Mouse (Mus musculus) thymus, postnatal 36 days (tissue): ENCODE results near the gene Tnfrsf13c.

Experiments used
- DNase-seq, 2 experiments: peaks; one replicate each; pipeline ENCODE4 v3.0.0; 2022; ENCODE audit warnings: mixed read lengths in 2 of 2

The Tnfrsf13c gene

DNA sequence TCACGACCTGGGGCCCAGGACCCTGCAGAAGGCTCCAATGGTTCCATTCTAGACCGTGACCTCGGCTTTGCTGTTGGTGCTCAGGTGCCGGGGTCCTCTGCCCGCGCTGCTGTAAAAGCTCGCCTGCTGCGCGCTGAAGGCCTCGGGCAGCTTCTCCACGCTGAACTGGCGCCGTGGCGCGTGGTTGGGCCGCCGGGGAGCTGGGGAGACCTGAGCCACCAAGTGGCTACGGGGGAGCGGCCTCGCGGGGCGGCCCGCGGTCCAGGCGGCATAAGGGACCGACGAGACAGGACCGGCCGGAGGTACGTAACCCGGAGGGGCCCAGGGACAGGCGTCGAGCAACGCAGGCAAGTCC is 17.1 kb downstream of the Tnfrsf13c start:
- no peak for DNase-seq

DNA sequence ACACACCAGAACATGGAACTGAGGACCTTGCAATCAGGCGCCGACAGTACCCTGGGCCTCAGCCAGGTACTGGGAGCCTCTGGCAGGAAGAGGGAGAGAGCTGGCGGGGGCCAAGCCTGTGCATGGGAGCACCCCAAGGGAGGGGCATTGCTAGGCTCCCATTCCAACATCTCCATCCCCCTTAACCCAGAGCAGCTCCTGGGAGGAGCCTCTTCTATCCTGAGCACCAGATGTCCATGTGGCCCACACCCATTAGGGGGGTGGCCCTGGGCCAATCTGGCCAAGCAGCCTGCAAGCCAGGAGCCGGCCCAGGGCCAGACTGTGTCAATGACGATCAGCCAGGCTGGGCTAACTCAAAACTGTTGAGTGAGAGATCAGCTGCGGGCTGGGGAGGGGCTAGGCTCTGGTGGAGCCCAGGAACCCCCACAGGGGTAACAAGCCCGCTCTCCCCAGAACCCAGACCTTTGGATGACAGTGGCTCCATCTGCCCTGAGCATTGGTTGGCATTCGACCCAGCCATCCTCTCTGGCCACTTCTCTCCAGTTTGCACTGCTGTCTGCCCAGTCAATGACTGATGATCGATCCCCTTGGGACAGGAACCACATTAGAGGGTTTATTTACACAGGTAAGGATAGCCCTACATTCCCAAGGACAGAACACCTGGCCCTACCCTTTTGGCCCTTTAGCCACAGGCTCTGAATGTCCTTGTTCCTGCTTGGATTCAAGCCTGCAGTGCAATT is 17.6 kb downstream of the Tnfrsf13c start:
- no peak for DNase-seq

DNA sequence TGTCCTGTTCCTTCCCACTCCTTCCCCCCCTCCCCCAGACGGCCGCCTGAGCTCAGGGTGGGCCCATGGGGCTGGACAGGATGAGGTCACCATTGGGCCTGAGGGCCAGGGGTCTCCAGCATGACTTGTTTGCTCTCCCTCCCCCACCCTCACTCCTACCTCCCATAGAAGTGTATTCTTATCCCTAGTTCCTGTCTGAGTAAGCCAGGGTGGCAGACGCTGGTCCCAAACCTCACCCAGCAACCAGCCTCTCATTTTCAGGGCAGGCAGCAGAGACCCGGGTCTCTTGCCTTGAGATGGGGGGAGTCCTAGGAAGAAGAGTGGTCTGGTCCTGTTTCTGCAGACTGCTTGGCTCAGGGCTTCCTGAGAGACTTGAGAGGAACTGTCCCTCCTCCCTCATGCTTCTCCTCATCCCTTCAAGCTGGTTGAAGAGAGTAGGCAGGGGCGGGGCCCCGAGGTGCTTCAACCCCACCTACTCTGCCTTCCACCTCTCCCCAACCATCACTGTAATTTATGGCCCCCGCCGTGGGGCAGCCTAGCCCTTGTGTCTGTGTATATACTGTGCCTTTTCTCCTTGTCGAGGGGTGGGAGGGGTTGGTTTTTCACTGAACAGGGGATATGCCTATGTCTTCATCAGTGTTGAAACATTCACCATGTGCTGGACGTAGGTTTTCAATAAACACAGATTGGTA is 19.3 kb downstream of the Tnfrsf13c start:
- DNase-seq, result no peak

DNA sequence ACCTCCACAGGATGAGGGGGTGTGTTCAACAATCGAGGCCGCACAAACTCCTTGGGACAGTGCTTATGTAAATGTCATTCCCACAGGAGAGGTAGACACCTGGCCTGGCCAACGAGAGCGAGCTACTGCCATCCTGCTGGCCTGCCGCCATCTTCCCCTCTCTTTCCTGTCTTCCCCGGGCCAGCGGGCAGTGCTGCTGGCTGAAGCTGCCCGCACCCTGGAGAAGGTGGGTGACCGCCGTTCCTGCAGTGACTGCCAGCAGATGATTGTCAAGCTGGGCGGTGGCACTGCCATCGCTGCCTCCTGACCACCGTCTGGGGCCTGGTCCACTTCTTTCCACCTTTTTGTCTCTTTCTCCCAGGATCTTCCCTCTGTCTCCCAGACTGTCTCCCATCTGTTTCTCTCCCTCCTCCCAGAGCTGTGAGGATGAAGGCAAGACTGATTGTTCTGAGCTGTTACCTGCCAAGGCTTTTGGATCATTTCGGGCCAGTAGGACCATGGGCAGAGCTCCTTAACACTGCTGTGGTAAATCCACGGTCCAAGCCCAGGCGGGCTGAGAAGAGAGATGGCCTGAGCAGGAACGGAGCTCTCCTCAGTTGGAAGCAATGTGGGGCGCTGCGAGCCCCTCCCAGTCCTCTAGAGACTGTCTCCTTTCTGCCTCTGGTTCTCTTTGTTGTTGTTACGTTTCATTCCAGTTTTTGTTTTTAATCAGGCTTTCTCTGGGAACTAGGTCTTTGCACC is 20.4 kb downstream of the Tnfrsf13c start:
- DNase-seq, result no peak

DNA sequence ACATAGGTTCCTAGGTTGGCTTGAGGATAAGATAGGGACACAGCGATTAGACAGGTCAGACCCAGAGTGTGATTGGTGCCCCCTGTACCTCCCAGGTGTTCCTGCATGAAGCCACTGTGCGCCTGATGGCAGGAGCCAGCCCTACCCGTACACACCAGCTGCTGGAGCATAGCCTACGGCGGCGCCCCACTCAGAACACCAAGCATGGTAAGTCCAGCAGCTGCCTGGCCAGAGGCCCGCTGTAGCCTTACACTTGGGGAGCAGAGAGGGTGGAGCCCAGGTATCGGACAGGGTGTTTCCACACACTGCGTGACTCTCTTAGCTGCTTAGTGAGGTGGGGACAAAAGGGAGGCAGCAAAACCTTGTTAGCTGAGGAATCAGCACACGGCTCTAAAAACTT is 21.1 kb downstream of the Tnfrsf13c start:
- DNase-seq, result no peak

DNA sequence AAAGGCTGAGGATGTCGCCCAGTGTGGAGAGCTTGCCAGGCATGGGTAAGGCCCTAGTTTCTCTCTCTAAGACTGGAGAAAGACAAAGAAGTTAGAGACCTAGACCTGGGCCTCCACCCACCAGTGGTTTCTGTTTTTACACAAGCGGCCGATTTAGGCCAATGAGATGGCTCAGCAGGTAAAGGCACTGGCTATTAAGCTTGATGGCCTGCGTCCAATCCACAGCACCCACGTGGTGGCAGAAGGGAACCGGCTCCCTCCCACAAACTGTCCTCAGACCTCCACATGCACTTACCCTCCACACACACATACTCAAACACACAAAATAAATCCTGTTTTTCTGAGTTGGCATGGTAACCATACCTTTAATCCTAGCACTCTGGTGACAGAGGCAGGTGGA is 22.1 kb downstream of the Tnfrsf13c start:
- DNase-seq, result no peak

DNA sequence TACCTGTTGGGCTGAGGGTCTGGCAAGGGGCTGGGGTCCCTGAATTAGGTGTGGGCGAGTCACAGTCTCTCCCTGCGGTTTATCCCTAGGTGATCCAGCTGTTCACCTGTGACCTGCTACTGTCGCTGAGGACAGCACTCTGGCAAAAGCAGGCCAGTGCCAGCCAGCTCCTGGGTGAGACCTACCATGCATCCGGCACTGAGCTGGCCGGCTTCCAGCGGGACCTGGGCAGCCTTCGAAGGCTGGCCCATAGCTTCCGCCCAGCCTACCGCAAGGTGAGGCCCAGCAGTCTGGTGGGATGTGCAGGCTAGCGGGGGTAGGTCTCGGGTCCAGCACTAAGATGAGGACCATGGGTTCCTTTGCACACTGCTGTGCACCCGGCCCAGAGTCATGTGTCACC is 24.6 kb downstream of the Tnfrsf13c start:
- DNase-seq, result no peak

DNA sequence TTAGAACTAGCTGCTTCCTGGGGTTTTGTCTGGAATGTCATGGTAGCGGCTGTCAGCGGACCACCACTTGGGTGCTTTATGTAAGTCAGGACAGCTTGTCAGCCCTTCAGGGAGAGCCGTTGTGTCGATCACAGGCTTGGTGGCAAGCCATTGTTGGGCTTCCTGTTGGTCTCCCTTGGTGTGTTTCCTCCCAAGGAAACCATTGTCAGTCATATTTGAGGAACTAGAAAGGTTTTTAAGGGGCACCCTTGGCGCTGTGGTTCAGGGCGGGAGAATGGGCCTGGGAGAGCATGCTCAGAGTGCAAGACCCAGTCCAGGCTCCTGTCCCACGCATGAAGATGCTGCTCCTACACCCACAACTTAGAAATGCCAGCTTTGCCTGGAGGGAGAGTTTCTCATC is 25.8 kb downstream of the Tnfrsf13c start:
- no peak for DNase-seq

DNA sequence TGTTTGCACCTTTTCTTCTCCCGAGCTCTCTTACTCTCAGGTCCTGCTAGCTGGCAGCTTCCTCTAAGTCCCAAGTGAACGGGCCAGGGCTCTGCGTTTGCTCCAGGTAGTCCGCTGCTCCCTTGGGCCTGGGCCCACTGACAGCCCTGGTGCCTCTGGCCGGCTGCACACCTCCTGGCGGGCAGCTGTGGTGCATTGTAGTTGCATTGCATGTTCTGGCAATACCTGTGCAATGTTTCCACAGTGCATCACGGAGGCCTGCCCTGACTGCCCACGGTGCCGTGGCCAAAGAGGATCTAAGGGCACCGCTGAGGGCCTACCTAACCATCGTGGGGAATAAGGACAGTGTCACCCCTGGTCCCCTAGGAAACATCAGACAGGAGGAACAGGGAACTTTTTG is 26.2 kb downstream of the Tnfrsf13c start:
- no peak for DNase-seq

DNA sequence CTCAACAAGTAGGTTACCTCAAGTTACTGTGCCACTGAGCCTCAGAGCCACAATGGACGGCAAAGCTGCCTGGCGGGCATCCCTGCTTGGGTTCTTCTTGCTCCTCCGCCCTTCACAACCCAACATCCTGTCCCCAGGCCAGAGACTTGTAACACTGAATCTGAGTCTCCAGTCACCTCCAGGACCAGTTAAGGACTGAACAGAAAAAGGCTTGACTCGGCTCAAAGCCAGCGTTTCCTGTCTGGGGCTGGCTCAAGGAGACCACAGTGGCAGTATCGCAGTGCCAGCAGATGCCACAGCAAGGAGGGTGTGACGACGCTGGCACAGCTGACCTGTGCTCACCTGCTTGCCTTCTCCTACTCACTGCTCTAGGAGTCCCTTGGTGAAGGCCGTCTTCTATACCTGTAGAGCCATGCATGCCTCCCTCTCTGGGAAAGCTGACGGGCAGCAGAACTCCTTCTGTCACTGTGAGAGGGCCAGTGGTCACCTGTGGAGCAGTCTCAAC is 26.9 kb downstream of the Tnfrsf13c start:
- no peak for DNase-seq

DNA sequence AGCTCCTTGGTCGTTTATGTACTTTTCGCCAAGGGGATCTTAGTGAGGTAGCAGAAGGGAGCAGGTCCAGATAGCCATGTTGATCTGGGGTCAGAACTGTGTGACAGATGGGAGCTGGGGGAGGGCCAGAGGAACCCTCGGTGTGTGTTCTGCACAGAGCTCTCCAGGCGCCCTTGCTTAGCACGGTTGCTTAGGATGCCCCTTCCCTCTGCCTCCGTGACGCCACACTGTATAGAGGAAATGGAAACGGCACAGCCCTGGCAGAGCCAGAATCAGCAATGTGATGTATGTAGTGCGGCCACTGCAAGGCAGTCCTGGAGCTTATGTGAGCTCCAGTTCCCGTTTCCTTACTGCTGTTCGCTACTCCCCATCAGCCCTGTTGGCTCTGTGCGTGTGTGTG is 27.9 kb downstream of the Tnfrsf13c start:
- no peak for DNase-seq

DNA sequence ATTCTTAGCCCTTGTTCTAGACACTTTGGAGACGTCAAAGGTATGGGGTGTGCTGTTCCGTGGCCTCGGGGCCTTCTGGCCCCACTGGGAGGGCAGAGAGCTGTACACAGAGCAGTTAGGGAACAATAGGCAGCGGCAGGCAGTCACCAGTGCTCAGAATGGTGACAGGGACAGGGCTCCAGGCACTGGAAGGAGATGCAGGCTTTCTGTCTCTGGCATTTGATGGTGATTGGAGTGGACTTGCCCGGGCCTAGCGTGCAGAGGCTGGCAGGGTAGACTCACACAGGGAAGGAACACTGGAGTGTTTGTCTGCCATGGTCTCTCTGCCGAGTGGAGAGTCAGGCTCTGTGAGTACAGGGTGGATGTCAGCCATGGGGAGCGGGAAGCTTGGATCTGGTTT is 31.6 kb downstream of the Tnfrsf13c start:
- no peak for DNase-seq

DNA sequence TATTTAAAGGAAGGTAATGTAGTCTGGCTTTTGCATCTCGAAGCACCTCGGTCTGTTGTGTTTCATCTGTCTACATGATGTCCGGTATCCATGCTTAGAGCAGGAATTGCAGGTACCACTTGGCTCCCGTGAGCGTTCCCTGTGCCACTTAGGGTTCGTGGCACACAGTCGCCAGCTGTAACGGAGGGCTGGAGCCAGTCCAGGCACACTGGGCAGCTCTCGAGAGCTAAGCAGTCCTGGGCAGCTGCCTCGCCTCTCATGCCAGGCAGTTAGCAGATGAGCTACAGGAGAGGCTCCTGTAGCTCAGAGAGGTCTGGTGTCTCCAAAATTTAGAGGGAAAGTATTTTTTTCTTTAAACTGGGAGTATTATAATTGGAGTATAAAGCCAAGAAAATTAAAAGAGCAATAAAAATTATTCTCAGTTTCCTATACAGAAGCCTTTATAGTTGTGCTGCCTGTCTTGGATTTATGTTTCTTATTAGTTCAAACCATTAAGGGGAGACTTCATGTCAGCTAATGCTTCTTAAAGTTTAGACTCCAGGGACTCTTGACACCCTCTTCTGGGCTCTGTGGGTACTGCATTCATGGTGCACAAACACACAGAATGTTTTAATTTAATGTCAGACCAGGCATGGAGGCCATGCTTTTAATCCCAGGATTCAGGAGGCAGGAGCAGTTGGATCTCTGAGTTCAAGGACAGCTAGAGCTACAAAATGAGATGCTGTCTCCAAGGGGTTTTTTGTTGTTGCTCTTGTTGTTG is 35.5 kb downstream of the Tnfrsf13c start:
- peak; percentile 44 to 58 for DNase-seq

DNA sequence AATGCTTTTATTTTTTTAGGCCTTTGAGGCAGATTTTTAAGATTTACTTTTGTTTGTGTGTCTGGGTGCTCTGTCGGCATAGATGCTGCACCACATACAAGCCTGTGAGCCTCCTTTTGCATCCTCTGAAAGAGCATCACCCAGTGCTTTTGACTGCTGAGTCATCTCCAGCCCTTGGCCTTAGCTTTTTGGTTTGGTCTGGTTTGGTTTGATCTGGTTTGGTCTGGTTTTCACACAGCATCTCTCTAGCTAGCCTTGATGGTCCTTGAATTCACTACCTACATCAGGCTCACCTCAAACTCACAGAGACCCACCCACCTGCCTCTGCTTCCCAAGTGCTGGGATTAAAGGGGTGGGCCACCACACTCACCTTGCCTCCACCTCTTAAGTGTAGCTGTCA is 36.2 kb downstream of the Tnfrsf13c start:
- no peak for DNase-seq

DNA sequence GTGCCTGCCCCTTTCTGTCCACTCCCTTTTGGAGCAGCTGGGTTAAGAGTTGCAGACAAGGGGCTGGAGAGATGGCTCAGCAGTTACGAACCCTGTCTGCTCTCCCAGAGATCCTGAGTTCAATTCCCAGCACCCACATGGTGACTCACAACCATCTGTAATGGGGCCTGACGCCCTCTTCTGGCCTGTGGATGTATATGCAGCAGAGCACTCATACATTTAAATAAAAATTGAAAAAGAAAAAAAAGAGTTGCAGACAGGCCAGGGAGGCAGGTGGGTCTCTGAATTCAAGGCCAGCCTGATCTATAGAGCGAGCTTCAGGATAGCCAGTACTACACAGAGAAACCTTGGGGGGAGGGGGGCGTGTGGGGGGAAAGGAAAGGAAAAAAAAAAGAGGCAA is 36.8 kb downstream of the Tnfrsf13c start:
- no peak for DNase-seq

DNA sequence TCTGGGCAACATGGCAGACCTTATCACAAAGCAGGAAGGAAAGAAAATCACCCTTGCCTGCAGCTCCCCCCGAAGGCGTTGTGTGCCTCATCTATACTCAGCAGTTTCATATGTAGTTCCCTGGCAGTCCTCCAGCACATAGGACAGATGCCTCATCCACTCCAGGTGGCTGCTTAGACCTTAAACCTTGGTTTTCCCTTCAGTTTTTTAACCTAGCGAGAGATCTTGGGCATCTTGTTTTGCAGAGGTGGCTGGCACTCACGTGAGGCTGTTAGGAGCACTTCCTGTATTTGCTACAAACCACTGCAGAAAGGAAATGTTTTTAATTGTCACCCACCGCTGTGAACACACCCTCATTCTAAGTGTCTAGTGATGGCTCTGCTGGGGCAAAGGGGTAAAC is 37.2 kb downstream of the Tnfrsf13c start:
- DNase-seq, result no peak

DNA sequence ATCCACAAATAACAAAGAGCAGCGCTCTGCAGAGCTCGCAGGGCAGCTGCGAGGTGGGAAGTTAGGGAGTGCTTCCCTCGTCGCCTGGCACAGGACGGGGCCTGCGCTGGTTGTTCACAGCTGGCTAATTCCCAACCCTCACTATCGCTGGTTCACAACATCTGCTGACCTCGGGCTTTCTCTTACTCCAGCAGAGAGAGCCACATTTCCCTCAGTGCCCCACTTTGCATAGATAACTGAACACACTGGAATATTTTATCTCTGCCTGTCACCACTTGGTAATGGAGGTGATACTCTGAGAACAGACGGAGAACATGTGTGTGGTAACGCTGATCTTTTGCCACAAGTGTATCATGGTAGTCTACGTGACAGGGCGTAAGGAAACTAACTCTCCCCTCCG is 38.0 kb downstream of the Tnfrsf13c start:
- DNase-seq, result no peak

DNA sequence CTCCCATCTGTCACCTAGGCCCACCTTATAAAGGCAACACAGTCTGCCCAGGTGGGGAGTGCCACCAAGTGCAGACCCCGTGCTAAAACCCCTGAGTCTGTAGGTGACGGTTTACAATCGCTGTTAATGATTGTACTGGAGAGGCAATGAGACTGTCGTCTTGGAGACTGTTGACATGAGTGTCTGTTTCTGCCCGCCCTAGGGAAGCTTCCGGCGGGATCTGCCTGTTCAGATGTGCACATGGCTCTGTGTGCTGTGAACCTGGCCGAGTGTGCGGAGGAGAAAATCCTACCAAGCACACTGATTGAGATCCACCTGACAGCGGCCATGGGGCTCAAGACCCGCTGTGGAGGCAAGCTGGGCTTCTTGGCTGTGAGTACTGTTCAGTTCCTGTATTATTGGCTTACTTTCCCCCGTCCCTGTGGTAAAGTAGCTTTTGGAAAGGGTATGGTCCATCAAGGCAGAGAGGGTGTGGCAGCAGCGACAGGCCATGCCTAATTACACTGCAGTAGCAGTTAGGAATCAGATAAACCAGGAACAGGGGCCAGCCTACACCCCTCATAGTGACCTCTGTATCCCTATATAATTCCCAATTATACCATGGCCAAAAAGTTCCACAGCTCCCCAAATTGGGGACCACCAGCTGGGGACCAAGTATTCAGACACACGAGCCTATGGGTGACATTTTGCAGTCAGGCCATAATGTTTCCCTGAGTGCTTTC is 38.9 kb downstream of the Tnfrsf13c start:
- no peak for DNase-seq

DNA sequence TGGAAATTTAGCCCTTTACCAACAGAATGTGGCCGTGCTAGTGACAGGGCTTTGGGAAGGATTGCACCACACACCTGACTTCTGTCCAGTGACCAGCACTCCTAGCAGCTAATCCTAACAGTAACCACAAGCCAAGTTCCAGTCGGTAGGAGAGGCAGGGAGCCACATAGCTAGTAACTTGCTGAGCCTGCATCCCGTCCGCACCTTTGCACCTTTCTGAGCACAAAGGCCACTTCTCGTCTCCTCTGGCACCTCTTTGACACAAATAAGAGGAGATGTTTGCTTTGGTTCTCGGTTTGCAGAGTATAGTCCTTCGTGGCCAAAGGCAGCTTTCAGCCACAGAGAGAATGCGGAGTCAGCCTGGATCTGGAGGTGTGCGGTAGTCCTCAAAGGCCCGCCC is 39.5 kb downstream of the Tnfrsf13c start:
- DNase-seq, result no peak

DNA sequence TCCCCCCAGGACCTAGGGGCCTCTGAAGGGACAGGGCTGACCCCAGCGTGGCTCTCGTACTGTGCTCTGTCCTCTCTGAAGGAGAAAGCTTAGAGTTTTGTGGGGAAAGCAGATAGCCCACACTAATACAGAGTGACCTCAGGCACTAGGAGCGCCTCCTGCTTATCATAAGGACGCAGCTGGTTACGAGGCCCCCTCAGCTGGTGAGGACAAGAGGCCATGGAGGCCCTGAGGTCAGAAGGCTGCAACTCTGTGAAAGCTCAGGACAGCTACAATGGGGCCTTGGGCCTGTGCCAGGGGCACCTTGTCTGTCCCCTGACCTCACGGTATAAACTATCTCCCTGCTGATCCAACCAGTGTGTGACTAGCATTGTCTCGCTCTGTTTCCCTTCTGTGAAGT is 40.0 kb downstream of the Tnfrsf13c start:
- no peak for DNase-seq

DNA sequence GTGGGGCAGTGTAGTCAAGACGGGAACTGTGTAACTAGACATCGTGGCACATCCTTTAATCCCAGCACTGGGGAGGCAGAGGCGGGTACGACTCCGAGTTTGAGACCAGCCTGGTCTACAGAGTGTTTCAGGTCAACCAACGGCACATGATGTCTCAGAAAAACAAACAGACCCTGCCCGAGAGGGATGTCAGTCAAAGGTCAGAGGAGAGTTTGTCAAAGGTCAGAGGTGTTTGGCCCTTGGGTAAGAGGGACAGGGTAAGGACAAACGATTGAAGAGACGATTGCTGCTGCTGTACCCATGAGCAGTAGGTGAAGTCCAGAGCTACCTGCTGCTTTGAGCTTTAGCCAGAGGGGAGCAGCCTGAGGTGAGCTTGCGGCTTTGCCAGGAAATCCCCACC is 40.6 kb downstream of the Tnfrsf13c start:
- DNase-seq, result no peak

DNA sequence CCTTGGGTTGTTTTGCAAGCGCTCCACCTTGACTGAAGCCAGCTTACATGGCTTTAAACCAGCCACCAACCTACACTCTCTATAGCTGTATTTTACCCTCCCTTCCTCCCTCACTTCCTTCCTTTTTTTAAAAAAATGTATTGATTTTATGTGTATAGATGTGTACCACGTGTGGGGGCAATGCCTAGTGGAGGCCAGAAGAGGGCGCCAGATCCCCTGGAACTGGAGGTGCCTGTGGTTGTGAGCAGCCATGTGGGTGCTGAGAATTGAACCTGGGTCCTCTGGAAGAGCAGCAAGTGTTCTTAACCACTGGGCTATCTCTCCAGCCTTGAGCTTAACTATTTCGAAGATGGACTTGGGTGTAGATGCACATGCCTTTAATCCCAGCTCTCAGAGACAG is 41.9 kb downstream of the Tnfrsf13c start:
- no peak for DNase-seq

DNA sequence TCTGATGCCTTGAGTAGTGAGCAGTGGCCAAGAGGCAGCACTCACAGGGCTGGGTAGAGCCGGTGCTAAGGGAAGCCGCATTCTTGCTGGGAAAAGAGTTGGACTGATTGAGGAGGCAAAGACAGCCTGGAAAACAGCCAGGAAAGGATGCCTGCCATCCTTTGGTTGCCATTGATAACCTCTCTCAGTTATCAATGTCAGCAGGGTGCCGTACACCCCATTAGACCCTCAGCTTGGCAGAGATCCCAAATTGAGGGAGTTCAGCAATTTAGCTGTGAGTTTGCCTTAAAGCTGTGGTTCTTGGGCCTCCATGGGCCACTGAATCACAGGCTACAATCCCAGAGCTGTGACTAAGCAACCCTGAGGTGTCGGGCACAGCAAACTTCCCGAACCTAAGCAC is 43.0 kb downstream of the Tnfrsf13c start:
- DNase-seq, result no peak
